Mouse (Mus musculus) CH12.LX (cell line): ENCODE data around the gene Tmem131l. TPM values are rescaled to one million over a fixed set of nuclear protein-coding genes. Genes with fewer than 3 reads are reported as not detected.

Experiments used
- DNase-seq: peaks from one replicate; pipeline ENCODE4 v3.0.0-alpha.2; 2013; ENCODE audit errors: extremely low read depth
- H3K27ac ChIP-seq: 2 replicates; pipeline ENCODE4 v1.5.1; 2012; ENCODE audit warnings: low read depth, mild to moderate bottlenecking, control low read depth, moderate library complexity; ENCODE audit not compliant: insufficient read depth
- H3K27me3 ChIP-seq: replicated peaks from 2 replicates; pipeline ENCODE3; 2012; ENCODE audit warnings: inconsistent platforms
- H3K36me3 ChIP-seq, 2 experiments: replicated peaks in 1 of 2; 2 replicates each; pipeline versions ENCODE3 to v1.6.1; 2012; ENCODE audit warnings: inconsistent platforms in 1 of 2, low read length in 1 of 2, mild to moderate bottlenecking in 1 of 2, mixed read lengths in 1 of 2, moderate library complexity in 1 of 2; ENCODE audit not compliant: control insufficient read depth in 1 of 2, insufficient read depth in 1 of 2
- H3K4me1 ChIP-seq, 2 experiments: 2 replicates each; pipeline ENCODE4 v1.6.1; 2012; ENCODE audit warnings: inconsistent platforms in 1 of 2, moderate library complexity in 1 of 2; ENCODE audit not compliant: insufficient read depth in 2 of 2, control insufficient read depth in 1 of 2
- H3K4me2 ChIP-seq: 2 replicates; pipeline ENCODE4 v1.6.1; 2012; ENCODE audit warnings: low read depth, mild to moderate bottlenecking, control low read depth; ENCODE audit not compliant: poor library complexity, insufficient read depth, severe bottlenecking
- H3K4me3 ChIP-seq, 3 experiments: fragments of 150-350 bp in 1 of 3; sonication (generic) in 1 of 3; replicated peaks in 1 of 3; 2 replicates each; pipeline versions ENCODE3 to v1.5.1; 2011 to 2012; ENCODE audit warnings: low read depth in 2 of 3, low read length in 2 of 3, mild to moderate bottlenecking in 2 of 3, moderate library complexity in 2 of 3, control low read depth in 1 of 3, improper control_type of control experiment in 1 of 3, inconsistent platforms in 1 of 3, mixed read lengths in 1 of 3; ENCODE audit not compliant: poor library complexity in 1 of 3
- H3K79me2 ChIP-seq: replicated peaks from 2 replicates; pipeline ENCODE4 v1.6.1; 2012; ENCODE audit warnings: mild to moderate bottlenecking, moderate library complexity; ENCODE audit not compliant: control insufficient read depth, poor library complexity, insufficient read depth, severe bottlenecking; ENCODE audit errors: extremely low read depth
- H3K9ac ChIP-seq: 2 replicates; pipeline ENCODE4 v1.6.1; 2012; ENCODE audit warnings: low read depth, mild to moderate bottlenecking, control low read depth, moderate library complexity; ENCODE audit not compliant: insufficient read depth
- H3K9me3 ChIP-seq: replicated peaks from 2 replicates; pipeline ENCODE3; 2012; ENCODE audit warnings: low read length, inconsistent platforms, mixed read lengths
- BHLHE40 ChIP-seq: IDR thresholded peaks from 2 replicates; pipeline ENCODE4 v1.6.1; 2011; ENCODE audit warnings: mild to moderate bottlenecking, low read depth, low read length, improper control_type of control experiment
- CHD2 ChIP-seq: IDR thresholded peaks from 2 replicates; pipeline ENCODE4 v1.6.1; 2011; ENCODE audit warnings: low read length, improper control_type of control experiment
- CTCF ChIP-seq, 2 experiments: IDR thresholded peaks in 1 of 2; conservative IDR thresholded peaks in 1 of 2; 2 replicates each; pipeline ENCODE4 v1.5.1; 2011 to 2012; ENCODE audit warnings: low read depth in 2 of 2, low read length in 2 of 2, improper control_type of control experiment in 1 of 2, inconsistent platforms in 1 of 2, mild to moderate bottlenecking in 1 of 2, moderate library complexity in 1 of 2
- ELF1 ChIP-seq: IDR thresholded peaks from 2 replicates; pipeline ENCODE4 v1.6.1; 2014; ENCODE audit warnings: low read depth, mild to moderate bottlenecking, inconsistent platforms, low read length, improper control_type of control experiment
- EP300 ChIP-seq: IDR thresholded peaks from 2 replicates; pipeline ENCODE4 v1.6.1; 2011; ENCODE audit warnings: low read length, improper control_type of control experiment
- ETS1 ChIP-seq: conservative IDR thresholded peaks from 2 replicates; pipeline ENCODE4 v1.6.1; 2012; ENCODE audit warnings: low read depth, mild to moderate bottlenecking, inconsistent platforms, low read length, improper control_type of control experiment, moderate library complexity
- GABPA ChIP-seq: IDR thresholded peaks from 2 replicates; pipeline ENCODE4 v1.6.1; 2012; ENCODE audit warnings: low read depth, low read length, improper control_type of control experiment, inconsistent platforms; ENCODE audit not compliant: insufficient replicate concordance
- JUN ChIP-seq: IDR thresholded peaks from 2 replicates; pipeline ENCODE4 v1.6.1; 2011; ENCODE audit warnings: low read depth, mild to moderate bottlenecking, low read length, improper control_type of control experiment, moderate library complexity; ENCODE audit not compliant: insufficient read depth
- JUND ChIP-seq: conservative IDR thresholded peaks from 2 replicates; pipeline ENCODE4 v1.6.1; 2011; ENCODE audit warnings: low read depth, low read length, improper control_type of control experiment
- MAX ChIP-seq: IDR thresholded peaks from 2 replicates; pipeline ENCODE4 v1.6.1; 2011; ENCODE audit warnings: low read length, improper control_type of control experiment
- MAZ ChIP-seq: IDR thresholded peaks from 2 replicates; pipeline ENCODE4 v1.6.1; 2012; ENCODE audit warnings: low read depth, mild to moderate bottlenecking, inconsistent platforms, low read length, improper control_type of control experiment, moderate library complexity
- MEF2A ChIP-seq: IDR thresholded peaks from 2 replicates; pipeline ENCODE4 v1.6.1; 2014; ENCODE audit warnings: low read depth, mild to moderate bottlenecking, inconsistent platforms, low read length, improper control_type of control experiment, borderline replicate concordance
- NRF1 ChIP-seq: IDR thresholded peaks from 2 replicates; pipeline ENCODE4 v1.6.1; 2014; ENCODE audit warnings: low read depth, mild to moderate bottlenecking, inconsistent platforms, low read length, improper control_type of control experiment, moderate library complexity
- RAD21 ChIP-seq: IDR thresholded peaks from 2 replicates; pipeline ENCODE4 v1.6.1; 2011; ENCODE audit warnings: low read depth, mild to moderate bottlenecking, low read length, improper control_type of control experiment, moderate library complexity
- TCF12 ChIP-seq: IDR thresholded peaks from 2 replicates; pipeline ENCODE4 v1.6.1; 2014; ENCODE audit warnings: low read depth, mild to moderate bottlenecking, inconsistent platforms, low read length, improper control_type of control experiment
- ZKSCAN1 ChIP-seq: IDR thresholded peaks from 2 replicates; pipeline ENCODE4 v1.6.1; 2012; ENCODE audit warnings: low read depth, inconsistent platforms, low read length, improper control_type of control experiment, borderline replicate concordance
- dilution Hi-C: fragments of 300-500 bp; cut with MboI; formaldehyde crosslinking; loops from 2 replicates; pipeline ENCODE4 v1.14.3; 2020; ENCODE audit warnings: low sequenced_read_pairs; ENCODE audit not compliant: extremely low pct_unique_long_range_greater_than_20kb, extremely low pct_ligation_motif_present
- in situ Hi-C: fragments of 300-500 bp; cut with MboI; formaldehyde crosslinking; loops from 3 replicates; pipeline ENCODE4 v1.14.3; 2019; ENCODE audit warnings: low sequenced_read_pairs, low pct_ligation_motif_present, low pct_unique_long_range_greater_than_20kb, mixed read lengths
- polyA plus RNA-seq: library from polyadenylated mRNA; unstranded; fragments of >175 nt; gene quantifications from 2 replicates; pipeline ENCODE4 v1.2.1, GENCODE M21; 2012; ENCODE audit warnings: low read depth; ENCODE audit not compliant: insufficient read length
- total RNA-seq, 2 experiments: library from RNA; depleted of rRNA; stranded (reverse); fragments of 300-350 nt in 1 of 2; fragments of >200 nt in 1 of 2; gene quantifications; 2 replicates each; pipeline ENCODE4 v1.2.3; 2012 to 2014

Tmem131l gene
- total and polyA plus RNA-seq, 3 experiments = 32.7 to 89.7 (median 37.1) TPM

GRCm38 (mm10) chr3:84022201-84022584 is 17.8 kb downstream of the Tmem131l start:
- H3K36me3 ChIP-seq = peaks cover 24 to 72% of the 10 kb centered on the region in 2 experiments
- no peak for DNase-seq
- peaks cover 20 to 95% of the 10 kb centered on the region in 2 experiments for H3K4me1 ChIP-seq
- TF ChIP-seq ZKSCAN1 (no peak), GABPA (no peak), ELF1 (no peak), JUND (no peak), RAD21 (no peak), CHD2 (no peak), TCF12 (no peak), BHLHE40 (no peak)
- H3K79me2 ChIP-seq = peaks cover 9% of the 10 kb centered on the region
- H3K9me3 ChIP-seq = no peaks in the 10 kb centered on the region
- no peaks in the 10 kb centered on the region for H3K27me3 ChIP-seq
- no peak overlapping the region for H3K9ac ChIP-seq
- in situ Hi-C loops (no loop called here), dilution Hi-C loops (no loop called here)
- no peak overlapping the region for H3K4me2 ChIP-seq
- H3K27ac ChIP-seq = no peak overlapping the region
- H3K4me3 ChIP-seq = no peak overlapping the region

- Histone ChIP-seq H3K36me3 (peaks cover 19 to 70% of the 10 kb centered on the region in 2 experiments), H3K79me2 (peaks cover 6% of the 10 kb centered on the region), H3K4me1 (peaks cover 20 to 88% of the 10 kb centered on the region in 2 experiments), H3K9me3 (no peaks in the 10 kb centered on the region), H3K4me2 (no peak overlapping the region), H3K27ac (no peak overlapping the region), H3K27me3 (no peaks in the 10 kb centered on the region), H3K9ac (no peak overlapping the region), H3K4me3 (no peak overlapping the region)
- DNase-seq = no peak
- no peak for TF ChIP-seq MAX
- no peak for TF ChIP-seq MAZ
- no peak for TF ChIP-seq NRF1
- no peak for TF ChIP-seq JUN
- no peak for TF ChIP-seq EP300
- TF ChIP-seq JUND = no peak
- TF ChIP-seq MEF2A = no peak
- TF ChIP-seq ETS1 = no peak
- no peak for TF ChIP-seq TCF12
- TF ChIP-seq CTCF (conservative IDR thresholded peaks at IDR 0.05 in 1 of 2, IDR thresholded peaks at IDR 0.05 in 1 of 2; ENCODE audit: low read depth in 2 of 2, low read length in 2 of 2) = no peak
- in situ Hi-C loops = no loop called here
- dilution Hi-C loops = no loop called here
These were observed 18.5 kb downstream of the Tmem131l start for GRCm38 (mm10) chr3:84021217-84022200.
